Mouse (Mus musculus): ENCODE measurements at regions not wholly inside any gene's neighbourhood (a gene's known extent, or its start where the extent isn't known, plus 50 kb on each side); places are given as distances from the start of the nearest gene placed in this dataset.

DNA sequence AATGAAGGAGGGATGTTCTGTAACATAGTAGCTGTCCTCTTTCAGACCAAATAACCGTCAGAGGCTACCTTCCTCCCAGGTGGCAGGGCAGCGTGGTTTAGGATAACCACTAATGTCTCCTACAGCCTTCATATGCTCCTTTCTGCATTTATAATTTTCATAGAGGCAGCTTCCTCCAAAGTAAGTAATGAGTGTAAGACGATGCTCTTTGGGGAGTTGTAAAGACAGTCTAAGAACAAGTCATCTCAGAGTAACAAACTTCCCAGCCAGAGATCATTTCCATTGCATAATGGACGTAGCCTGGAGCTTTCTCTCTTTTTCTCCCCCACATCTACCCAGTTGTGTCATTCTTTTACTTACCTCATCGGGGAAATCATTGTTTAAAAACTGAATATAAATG lies 292.3 kb upstream of the Adamts9 start:
- ATAC-seq (ENCODE audit: insufficient read depth, low FRiP score) = no peak
- no peak overlapping the region for H3K9ac ChIP-seq (ENCODE audit: low read length)
- no peaks in the 10 kb centered on the region for H3K9me3 ChIP-seq (replicated peaks; ENCODE audit: control insufficient read depth, low read length)
- no peaks in the 10 kb centered on the region for H3K36me3 ChIP-seq (ENCODE audit: control insufficient read depth, insufficient read depth, low read length)
- WGBS = 70% methylated on average over 5 of the region's 5 CpGs
- H3K4me1 ChIP-seq (ENCODE audit: control insufficient read depth, insufficient read depth, low read length) = 0 out of 2 replicates have a peak, but pooled peaks cover 3% of the 10 kb centered on the region
- no peak overlapping the region for H3K4me3 ChIP-seq (replicated peaks; ENCODE audit: low read length)
- H3K4me2 ChIP-seq (ENCODE audit: low read depth, low read length) = no peak overlapping the region
- H3K27me3 ChIP-seq (ENCODE audit: control insufficient read depth, insufficient read depth, low read length) = no peaks in the 10 kb centered on the region
- no peak overlapping the region for H3K27ac ChIP-seq (ENCODE audit: low read length)

DNA sequence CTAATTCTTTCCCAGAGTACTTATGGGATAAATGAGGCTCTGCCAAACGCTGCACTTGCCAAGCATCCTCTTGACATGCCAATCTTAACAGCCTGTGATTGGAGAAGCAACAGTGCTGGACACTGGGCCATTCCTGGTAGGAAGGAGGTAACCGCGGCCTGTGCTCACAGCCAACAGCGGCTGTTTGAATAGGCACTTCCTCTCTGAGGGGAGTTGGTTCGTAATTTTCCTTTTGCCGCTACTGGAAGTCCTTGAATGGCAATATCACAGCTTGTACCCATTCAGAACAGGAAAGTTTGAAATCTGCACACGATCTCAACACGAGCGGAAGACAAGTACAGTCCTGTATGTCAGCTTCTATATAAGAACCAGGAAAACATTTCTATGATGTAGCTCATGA lies 289.3 kb upstream of the Adamts9 start:
- no peak overlapping the region for H3K27ac ChIP-seq (ENCODE audit: low read length)

DNA sequence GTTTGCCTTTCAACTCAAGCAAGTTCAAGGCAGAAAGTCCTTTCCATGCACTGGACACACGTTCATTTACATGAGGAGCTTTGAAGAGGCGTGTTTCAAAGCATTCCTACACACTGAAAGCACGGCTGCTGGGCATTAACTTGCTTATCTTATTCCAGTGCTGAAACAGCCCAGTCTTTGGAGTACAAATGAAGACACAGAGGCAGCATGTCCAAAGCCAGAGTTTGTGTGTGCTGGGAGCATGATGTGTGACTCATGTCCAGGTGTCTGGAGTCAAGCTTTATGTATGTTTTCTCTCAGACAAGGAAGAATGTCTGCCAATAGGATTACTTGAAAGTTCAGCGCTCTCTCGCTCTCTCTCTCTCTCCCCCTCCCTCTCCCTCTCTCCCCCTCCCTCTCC lies 287.2 kb upstream of the Adamts9 start:
- 0 out of 2 replicates have a peak, but pooled peaks cover 3% of the 10 kb centered on the region for H3K4me1 ChIP-seq (ENCODE audit: control insufficient read depth, insufficient read depth, low read length)
- peak; percentile 78 for ATAC-seq (ENCODE audit: insufficient read depth, low FRiP score)
- WGBS = 27% methylated on average over 5 of the region's 5 CpGs
- H3K4me3 ChIP-seq (replicated peaks; ENCODE audit: low read length) = no peak overlapping the region
- no peaks in the 10 kb centered on the region for H3K9me3 ChIP-seq (replicated peaks; ENCODE audit: control insufficient read depth, low read length)
- peak overlapping the region; percentile 40 for H3K27ac ChIP-seq (ENCODE audit: low read length)
- H3K4me2 ChIP-seq (ENCODE audit: low read depth, low read length) = no peak overlapping the region
- no peaks in the 10 kb centered on the region for H3K27me3 ChIP-seq (ENCODE audit: control insufficient read depth, insufficient read depth, low read length)
- H3K36me3 ChIP-seq (ENCODE audit: control insufficient read depth, insufficient read depth, low read length) = no peaks in the 10 kb centered on the region
- no peak overlapping the region for H3K9ac ChIP-seq (ENCODE audit: low read length)

More for the DNA sequence above, 289.3 kb upstream of the Adamts9 start:
- Histone ChIP-seq H3K36me3 (ENCODE audit: control insufficient read depth, insufficient read depth, low read length) (no peaks in the 10 kb centered on the region), H3K4me1 (ENCODE audit: control insufficient read depth, insufficient read depth, low read length) (0 out of 2 replicates have a peak, but pooled peaks cover 3% of the 10 kb centered on the region), H3K9me3 (replicated peaks; ENCODE audit: control insufficient read depth, low read length) (no peaks in the 10 kb centered on the region), H3K27me3 (ENCODE audit: control insufficient read depth, insufficient read depth, low read length) (no peaks in the 10 kb centered on the region), H3K9ac (ENCODE audit: low read length) (no peak overlapping the region), H3K4me3 (replicated peaks; ENCODE audit: low read length) (no peak overlapping the region), H3K4me2 (ENCODE audit: low read depth, low read length) (no peak overlapping the region)
- no peak for ATAC-seq (ENCODE audit: insufficient read depth, low FRiP score)
- WGBS = 69% methylated on average over 9 of the region's 9 CpGs

DNA sequence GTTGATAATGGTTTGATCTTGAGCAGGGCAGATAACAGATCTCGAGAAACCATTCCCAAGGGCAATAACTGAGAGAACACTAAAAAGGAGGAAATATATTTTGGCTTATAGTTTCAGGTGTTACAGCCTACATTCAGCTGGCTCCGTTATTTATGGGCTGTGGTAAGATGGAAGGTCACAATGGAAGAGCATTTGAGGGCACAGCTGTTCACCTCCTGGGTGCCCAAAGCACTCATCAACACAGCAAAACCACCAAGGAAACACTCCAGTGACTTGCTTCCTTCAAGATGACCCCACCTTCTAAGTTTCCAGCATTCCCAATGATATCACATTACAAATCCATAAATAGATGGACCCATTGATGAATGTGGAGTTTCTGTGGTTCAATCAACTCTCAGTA lies 286.0 kb upstream of the Adamts9 start:
- Histone ChIP-seq H3K9ac (ENCODE audit: low read length) (no peak overlapping the region), H3K9me3 (replicated peaks; ENCODE audit: control insufficient read depth, low read length) (no peaks in the 10 kb centered on the region), H3K27me3 (ENCODE audit: control insufficient read depth, insufficient read depth, low read length) (no peaks in the 10 kb centered on the region), H3K4me3 (replicated peaks; ENCODE audit: low read length) (no peak overlapping the region), H3K4me2 (ENCODE audit: low read depth, low read length) (no peak overlapping the region), H3K4me1 (ENCODE audit: control insufficient read depth, insufficient read depth, low read length) (peaks cover 9% of the 10 kb centered on the region), H3K36me3 (ENCODE audit: control insufficient read depth, insufficient read depth, low read length) (no peaks in the 10 kb centered on the region), H3K27ac (ENCODE audit: low read length) (no peak overlapping the region)
- 97% methylated on average over 2 of the region's 2 CpGs for WGBS
- ATAC-seq (ENCODE audit: insufficient read depth, low FRiP score) = no peak

DNA sequence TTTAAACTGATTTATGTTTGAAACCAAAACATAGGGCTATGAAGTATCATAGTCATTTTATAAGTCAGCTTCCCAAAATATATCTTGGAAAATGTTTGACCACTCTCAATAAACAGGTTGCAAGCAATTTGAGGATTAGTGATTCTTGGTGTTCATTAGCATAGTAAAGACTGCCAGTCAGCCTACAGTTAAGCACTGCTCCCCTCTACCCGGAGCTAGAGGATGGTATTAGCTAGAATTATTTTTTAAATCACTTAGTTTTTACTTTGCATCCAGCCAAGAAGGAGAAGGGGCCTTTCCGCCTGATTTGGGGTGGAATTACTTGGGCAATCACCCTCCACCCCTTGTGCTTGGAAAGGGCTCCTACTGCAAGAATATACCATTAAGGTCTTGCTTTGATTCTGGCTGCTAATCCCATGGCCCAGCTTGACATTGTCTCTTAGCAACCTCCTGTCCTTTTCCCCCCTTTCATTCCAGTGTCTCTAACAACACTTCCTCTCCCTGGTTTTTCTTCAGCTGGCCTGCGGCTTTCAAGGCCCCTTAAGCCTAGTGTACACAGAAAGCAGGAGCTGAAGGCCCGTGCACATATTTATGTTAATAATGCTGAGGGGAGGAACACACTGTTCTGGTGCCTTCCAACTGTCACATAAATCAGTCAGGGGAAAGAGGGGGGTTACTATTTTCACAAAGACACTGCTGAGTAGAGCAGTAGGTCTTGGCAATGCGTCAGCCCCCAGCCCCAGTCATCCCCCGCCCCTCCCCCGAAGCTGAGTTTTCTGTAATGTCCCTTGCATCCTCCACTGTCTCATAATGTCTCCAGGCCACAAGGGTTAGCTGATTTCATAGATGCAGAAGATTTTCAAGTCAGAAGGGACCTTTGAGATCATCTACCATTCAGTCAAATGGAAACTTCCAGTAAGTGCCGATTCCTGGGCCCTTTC lies 280.6 kb upstream of the Adamts9 start:
- 19% methylated on average over 8 of the region's 8 CpGs for WGBS

DNA sequence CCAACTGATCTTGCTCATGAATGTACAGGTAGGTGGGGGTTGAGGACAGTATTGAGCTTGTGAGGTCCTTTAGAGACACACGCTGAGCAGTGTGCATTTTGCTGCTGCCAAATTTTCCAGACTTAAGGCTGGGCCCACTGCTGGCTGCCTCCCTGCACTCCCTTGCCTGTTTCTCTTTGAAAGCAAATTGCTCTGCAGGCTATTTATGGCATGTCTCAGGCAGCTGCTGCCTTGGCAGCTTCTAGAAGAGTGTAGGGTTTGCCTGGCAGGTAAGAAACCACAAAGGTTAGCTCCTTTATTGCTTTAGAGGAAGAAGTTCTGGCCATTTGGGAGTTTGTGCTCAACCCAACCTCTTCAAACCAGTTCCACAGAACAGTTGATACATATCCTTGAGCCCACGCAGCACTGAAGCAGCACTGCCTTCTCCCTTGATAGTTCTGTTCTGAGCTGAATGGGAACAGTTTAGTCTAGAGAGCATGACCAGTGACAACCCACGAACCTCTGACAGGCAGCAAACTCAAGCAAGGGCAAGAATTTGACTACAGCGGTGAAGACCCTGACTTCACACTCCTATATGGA lies 274.8 kb upstream of the Adamts9 start:
- Histone ChIP-seq H3K27ac (ENCODE audit: low read length) (peak overlapping the region; percentile 9; the same call in 1 of the 2 replicates), H3K9ac (ENCODE audit: low read length) (no peak overlapping the region), H3K4me2 (ENCODE audit: low read depth, low read length) (no peak overlapping the region), H3K4me1 (ENCODE audit: control insufficient read depth, insufficient read depth, low read length) (peaks cover 5% of the 10 kb centered on the region; the same call in 1 of the 2 replicates), H3K36me3 (ENCODE audit: control insufficient read depth, insufficient read depth, low read length) (no peaks in the 10 kb centered on the region), H3K27me3 (ENCODE audit: control insufficient read depth, insufficient read depth, low read length) (no peaks in the 10 kb centered on the region), H3K4me3 (replicated peaks; ENCODE audit: low read length) (no peak overlapping the region), H3K9me3 (replicated peaks; ENCODE audit: control insufficient read depth, low read length) (no peaks in the 10 kb centered on the region)
- 59% methylated on average over 4 of the region's 4 CpGs for WGBS
- no peak for ATAC-seq (ENCODE audit: insufficient read depth, low FRiP score)

More for the DNA sequence above, 280.6 kb upstream of the Adamts9 start:
- Histone ChIP-seq H3K27me3 (ENCODE audit: control insufficient read depth, insufficient read depth, low read length) (no peaks in the 10 kb centered on the region), H3K27ac (ENCODE audit: low read length) (peak overlapping the region; percentile 87), H3K4me1 (ENCODE audit: control insufficient read depth, insufficient read depth, low read length) (peaks cover 14% of the 10 kb centered on the region), H3K4me3 (replicated peaks; ENCODE audit: low read length) (no peak overlapping the region), H3K9me3 (replicated peaks; ENCODE audit: control insufficient read depth, low read length) (no peaks in the 10 kb centered on the region), H3K36me3 (ENCODE audit: control insufficient read depth, insufficient read depth, low read length) (no peaks in the 10 kb centered on the region), H3K9ac (ENCODE audit: low read length) (peak overlapping the region; percentile 14; the same call in 1 of the 2 replicates), H3K4me2 (ENCODE audit: low read depth, low read length) (0 out of 2 replicates have a peak overlapping the region, but pooled peaks have one; percentile 5)
- ATAC-seq (ENCODE audit: insufficient read depth, low FRiP score) = peak; percentile 93

GRCm38 (mm10) chr6:93200886-93201285 lies 257.6 kb upstream of the Adamts9 start:
- Histone ChIP-seq H3K27ac (ENCODE audit: low read length) (no peak overlapping the region), H3K27me3 (ENCODE audit: control insufficient read depth, insufficient read depth, low read length) (no peaks in the 10 kb centered on the region), H3K36me3 (ENCODE audit: control insufficient read depth, insufficient read depth, low read length) (no peaks in the 10 kb centered on the region), H3K9me3 (replicated peaks; ENCODE audit: control insufficient read depth, low read length) (no peaks in the 10 kb centered on the region), H3K4me2 (ENCODE audit: low read depth, low read length) (no peak overlapping the region), H3K4me3 (replicated peaks; ENCODE audit: low read length) (no peak overlapping the region), H3K4me1 (ENCODE audit: control insufficient read depth, insufficient read depth, low read length) (no peaks in the 10 kb centered on the region), H3K9ac (ENCODE audit: low read length) (no peak overlapping the region)
- 51% methylated on average over 1 of the region's 1 CpGs for WGBS
- ATAC-seq (ENCODE audit: insufficient read depth, low FRiP score) = no peak

- Histone ChIP-seq H3K27me3 (ENCODE audit: control insufficient read depth, insufficient read depth, low read length) (no peaks in the 10 kb centered on the region), H3K4me1 (ENCODE audit: control insufficient read depth, insufficient read depth, low read length) (no peaks in the 10 kb centered on the region), H3K9ac (ENCODE audit: low read length) (no peak overlapping the region), H3K36me3 (ENCODE audit: control insufficient read depth, insufficient read depth, low read length) (no peaks in the 10 kb centered on the region), H3K4me3 (replicated peaks; ENCODE audit: low read length) (no peak overlapping the region), H3K27ac (ENCODE audit: low read length) (no peak overlapping the region), H3K9me3 (replicated peaks; ENCODE audit: control insufficient read depth, low read length) (no peaks in the 10 kb centered on the region), H3K4me2 (ENCODE audit: low read depth, low read length) (no peak overlapping the region)
- no peak for ATAC-seq (ENCODE audit: insufficient read depth, low FRiP score)
- 69% methylated on average over 6 of the region's 6 CpGs for WGBS
Observed at GRCm38 (mm10) chr6:93194741-93195140, 251.4 kb upstream of the Adamts9 start.

DNA sequence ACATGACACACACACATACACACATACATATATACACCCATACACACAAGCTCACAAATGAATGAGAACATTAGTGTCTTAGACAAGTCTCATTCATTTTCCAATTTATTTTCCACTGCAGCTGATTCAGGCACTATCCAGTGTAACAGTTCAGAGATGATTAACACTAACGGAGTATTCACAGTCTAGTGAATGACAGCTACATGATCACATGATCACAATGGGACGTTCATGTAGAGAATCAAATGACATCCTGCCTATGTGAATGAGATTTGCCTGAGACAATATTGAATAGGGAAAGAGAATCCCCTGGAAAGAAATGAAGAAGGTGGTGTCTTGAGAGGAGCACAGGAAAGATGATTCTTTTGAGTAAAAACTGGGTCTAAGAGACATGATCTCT lies 249.7 kb upstream of the Adamts9 start:
- ATAC-seq (ENCODE audit: insufficient read depth, low FRiP score) = no peak
- no peaks in the 10 kb centered on the region for H3K9me3 ChIP-seq (replicated peaks; ENCODE audit: control insufficient read depth, low read length)
- 49% methylated on average over 2 of the region's 2 CpGs for WGBS
- no peak overlapping the region for H3K27ac ChIP-seq (ENCODE audit: low read length)
- no peak overlapping the region for H3K9ac ChIP-seq (ENCODE audit: low read length)
- no peaks in the 10 kb centered on the region for H3K36me3 ChIP-seq (ENCODE audit: control insufficient read depth, insufficient read depth, low read length)
- no peak overlapping the region for H3K4me3 ChIP-seq (replicated peaks; ENCODE audit: low read length)
- no peaks in the 10 kb centered on the region for H3K4me1 ChIP-seq (ENCODE audit: control insufficient read depth, insufficient read depth, low read length)
- H3K27me3 ChIP-seq (ENCODE audit: control insufficient read depth, insufficient read depth, low read length) = no peaks in the 10 kb centered on the region
- no peak overlapping the region for H3K4me2 ChIP-seq (ENCODE audit: low read depth, low read length)
